Mouse (Mus musculus) gonadal fat pad, adult 2 months (tissue): ENCODE measurements around the gene Myo1g. TPM values are rescaled to one million over a fixed set of nuclear protein-coding genes. Genes with fewer than 3 reads are reported as not detected.

ENCODE experiments used
- DNase-seq: peaks from one replicate; pipeline ENCODE4 v3.0.0-alpha.2; 2012; ENCODE audit warnings: low read depth
- polyA plus RNA-seq: library from polyadenylated mRNA; depleted of rRNA; stranded (reverse); fragments of >200 nt; gene quantifications from 2 replicates; pipeline ENCODE4 v1.2.3, GENCODE M21; 2012

Gene Myo1g
- polyA plus RNA-seq, 1 experiment: 12.1 TPM

DNA sequence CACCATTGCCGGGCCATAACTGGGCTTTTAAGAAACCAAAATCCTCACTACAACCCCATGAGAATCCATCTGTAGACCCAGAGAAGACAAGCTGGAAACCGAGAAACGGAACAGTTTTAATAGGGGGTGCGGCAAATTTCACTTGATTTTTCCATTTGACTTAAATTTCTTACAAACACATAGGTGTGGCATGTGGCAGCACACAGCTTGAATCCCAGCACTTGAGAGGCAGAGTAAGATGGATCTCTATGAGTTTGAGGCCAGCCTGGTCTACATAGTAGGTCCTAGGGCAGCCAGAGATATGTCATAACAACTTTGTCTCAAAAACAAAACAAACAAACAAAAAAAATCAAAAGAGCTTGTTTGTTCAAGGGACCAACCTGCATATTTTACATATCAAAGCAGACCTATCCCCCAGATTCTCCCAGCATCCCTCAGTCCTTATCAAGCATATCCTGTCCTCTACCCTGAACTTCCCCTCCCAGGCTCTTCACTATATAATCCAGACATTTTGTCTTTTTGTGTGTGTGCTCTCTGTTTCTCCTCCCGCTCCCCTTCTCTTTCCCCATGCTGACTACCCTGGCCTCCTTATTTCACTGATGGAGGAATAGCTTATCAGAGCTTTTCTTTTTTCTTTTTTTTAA is 32.6 kb downstream of the Myo1g start:
- DNase-seq: no peak

DNA sequence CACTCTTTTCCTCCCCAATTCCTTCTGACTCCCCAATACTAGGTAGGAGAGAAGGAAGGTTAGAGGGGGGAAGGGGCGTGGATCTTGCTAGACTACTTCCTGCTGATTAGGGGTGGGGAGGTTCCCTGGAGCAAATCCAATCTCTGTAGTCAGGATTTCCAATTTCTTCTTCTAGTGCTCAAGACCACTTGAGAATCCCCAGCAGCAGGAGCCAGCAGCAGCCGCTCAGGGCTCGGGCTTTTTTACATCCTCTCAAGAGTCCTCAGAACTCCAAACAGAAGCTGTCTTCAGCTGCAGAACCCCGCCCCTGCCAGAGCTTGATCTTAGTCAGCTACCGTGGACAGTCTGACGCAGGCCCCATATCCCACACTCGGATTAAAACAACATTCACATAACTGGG is 33.3 kb downstream of the Myo1g start:
- no peak for DNase-seq

DNA sequence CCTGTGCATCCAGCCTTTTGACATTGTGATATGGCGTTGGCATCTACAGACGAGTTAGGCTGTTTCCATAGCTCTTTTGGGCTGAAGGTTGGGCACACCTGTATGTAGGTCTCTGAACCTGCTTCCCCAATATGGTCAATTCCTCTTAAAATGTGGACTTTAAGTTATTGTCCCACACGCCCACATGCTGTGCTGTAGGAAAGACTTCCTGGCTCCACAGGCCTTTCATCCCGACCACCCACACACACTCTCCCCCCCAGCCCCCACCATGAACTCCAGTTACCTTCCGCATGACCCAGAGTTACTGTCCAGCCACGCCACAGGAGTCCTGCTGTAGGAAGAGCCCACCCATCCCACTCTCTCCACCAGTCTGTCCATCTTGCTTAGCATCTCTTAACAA is 33.8 kb downstream of the Myo1g start:
- no peak for DNase-seq

DNA sequence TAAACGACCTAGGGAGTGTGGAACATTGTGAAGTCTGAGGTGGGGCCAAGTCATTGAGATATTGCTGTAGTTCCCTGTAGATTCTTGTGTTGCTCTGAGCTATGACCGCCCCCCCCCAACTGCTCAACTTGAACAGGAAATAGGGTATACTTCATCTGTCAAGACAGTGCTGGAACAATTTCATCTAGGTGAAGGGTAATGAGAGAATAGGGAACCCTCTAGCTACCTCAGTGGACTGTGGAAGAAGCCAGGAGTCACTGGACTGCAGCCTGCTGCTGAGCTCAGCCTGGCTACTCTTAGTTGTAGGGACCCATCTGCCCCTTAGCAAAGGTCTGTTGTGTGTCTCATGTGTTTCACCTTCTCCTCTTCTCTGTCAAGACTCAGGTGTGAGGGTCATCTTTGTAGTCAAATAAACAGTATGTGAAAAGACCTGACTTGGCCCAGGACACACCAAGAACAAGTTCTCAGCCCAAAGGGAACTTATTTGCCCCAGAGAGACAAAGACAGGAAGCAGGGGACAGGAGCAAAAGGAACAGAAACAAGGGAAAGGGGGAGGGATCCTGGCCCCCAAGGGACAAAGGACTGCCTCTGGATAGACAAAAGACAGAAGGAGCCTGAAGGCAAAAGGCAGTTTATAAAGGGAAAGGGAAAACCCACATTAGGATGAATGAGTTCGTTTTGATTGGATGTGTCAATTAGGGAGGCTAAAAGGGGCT is 36.4 kb downstream of the Myo1g start:
- DNase-seq: no peak

DNA sequence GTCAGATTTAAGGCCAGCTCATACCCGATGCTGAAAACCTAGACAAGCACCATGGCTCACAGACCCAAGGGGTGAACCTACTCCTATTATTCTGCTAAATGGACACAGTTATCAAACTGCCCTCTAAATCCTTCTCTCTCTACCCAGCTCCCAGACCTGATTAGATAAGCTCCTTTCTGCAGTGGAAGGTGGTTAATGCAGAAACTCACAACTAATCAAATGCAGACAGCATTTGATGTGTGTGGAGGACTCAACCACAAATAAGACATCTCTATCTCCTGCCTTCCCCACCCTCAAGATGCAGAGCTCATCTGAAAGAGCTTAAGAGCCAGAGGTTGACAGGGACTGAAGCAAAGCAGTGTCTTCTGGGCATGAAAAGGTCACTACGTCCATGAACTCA is 37.7 kb downstream of the Myo1g start:
- DNase-seq: no peak

DNA sequence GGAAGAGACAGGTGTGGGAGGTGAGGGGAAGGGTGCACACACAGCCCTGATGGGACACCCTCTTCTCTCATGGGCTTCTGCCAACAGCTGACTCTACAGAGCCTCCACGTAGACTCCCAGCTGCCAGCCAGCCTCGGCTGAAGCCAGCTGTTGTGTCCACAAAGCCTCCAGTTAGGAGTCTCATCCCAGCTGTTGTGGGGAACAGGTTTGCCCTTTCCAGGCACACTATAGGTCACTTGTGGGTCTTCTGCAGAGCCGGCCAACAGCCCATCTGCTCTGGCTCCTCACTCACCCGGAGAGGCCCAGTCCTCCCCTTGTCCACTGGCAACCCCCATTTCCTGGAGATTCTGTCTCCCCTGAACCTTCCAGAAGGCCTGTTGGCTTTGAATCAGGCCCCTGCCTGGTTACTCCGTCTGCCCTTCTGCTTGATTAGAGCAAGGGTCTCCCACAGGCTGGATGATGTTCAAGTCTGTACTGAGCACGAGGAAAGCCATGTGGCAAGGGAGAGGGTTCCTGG is 39.0 kb downstream of the Myo1g start:
- DNase-seq: no peak

DNA sequence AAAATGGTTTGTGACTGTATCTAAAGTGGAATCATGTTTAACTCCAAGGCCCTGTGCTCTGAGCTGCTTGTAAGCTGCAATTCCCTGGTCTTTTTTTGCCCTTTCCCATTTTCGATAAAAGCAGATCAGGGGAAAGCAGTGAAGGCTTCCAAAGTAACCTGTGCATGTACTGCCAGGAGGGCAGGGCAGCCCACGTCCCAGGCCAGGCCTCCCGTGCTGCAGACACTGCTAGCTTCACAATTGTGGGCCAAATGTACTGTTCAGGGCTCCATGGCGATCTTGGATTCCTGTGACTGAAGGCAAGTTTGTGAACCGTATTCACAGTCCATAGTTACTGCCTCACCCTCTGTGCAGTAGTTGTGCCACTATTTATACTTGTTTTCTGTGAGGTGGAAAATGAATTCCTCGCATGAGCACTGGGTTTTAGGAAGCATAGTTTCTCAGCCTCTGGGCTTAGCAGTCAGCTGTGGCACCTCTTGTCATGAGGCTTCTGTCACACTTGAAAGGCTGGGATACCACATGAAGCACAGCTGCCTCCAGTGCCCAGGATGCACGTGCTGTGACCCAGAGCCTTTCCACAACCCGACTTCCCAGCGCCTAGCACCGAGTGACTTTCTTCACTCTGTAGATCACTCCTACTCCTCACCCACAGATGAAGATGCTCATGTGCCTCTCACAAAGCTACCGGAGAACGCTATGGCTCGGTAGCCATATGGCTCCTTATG is 39.9 kb downstream of the Myo1g start:
- no peak for DNase-seq

DNA sequence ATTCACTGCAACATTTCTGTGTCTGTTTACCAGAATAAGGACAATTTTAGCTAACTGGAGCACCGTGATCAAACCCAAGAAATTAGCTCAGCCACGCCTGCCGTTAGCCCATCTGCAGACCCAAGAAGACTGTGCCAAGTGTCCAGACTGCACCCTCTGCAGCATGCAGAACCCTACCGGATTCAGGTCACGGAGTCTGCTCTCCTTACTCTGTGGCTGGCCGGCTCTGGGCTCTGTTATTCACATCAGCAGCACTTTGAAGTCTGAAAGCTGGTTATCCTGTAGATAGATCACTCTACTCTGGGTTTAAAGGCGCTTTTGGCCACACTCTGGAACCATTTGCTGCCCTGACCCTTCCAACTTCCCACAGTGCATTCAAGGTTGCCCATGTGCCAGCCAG is 40.6 kb downstream of the Myo1g start:
- no peak for DNase-seq

DNA sequence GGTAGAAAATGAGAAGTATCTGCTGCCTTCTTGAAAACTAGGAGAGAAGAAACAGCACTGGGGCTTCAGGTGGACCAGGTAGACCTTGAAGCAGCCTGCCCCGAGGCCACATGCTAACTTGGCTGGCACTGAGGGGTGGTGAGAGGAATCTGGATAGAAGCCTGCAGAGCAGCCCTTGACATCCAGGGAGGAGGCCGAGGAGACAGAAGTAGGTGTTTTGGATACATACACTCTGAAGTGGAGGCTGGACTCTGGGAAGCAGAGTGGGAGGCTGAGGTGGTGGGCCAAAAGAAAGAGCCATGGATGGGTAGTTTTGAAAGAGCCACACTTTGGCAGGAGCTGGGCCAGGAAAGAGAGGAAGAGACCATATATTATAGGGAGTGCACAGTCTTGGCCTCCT is 41.5 kb downstream of the Myo1g start:
- DNase-seq: no peak

DNA sequence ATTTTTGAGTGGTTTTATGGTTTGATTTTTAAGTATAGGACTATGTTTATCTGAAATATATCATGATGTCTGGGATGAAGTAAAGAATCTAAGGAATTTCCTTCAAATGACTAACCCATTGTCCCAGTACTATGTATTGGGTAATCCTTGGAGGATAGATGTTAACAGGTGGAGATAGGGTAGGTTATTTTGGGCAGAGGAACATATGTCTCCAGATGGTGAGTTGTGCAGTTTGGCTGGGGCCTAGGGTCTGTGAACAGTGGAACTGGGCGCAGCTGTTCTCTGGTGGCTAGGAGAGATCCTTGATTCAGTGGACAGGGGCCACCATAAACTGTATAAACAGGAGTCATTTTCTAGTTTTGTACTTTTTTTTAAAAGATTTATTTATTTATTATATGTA is 43.4 kb downstream of the Myo1g start:
- DNase-seq: no peak

DNA sequence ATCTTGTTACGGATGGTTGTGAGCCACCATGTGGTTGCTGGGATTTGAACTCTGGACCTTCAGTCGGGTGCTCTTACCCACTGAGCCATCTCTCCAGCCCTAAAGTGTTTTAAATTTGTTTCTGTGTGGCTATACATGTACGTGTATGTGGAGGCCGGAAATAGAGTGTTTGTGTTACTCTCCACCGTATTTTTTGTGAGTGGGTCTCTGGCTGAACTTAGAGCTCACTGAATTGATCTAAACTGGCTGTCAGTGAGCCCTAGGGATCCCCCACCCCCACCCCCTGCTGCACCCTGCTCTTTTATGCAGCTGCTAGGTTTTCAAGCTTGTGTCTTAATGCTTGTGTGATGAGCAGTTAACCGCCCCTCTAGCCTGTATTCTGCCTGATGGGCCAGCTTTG is 43.9 kb downstream of the Myo1g start:
- no peak for DNase-seq

DNA sequence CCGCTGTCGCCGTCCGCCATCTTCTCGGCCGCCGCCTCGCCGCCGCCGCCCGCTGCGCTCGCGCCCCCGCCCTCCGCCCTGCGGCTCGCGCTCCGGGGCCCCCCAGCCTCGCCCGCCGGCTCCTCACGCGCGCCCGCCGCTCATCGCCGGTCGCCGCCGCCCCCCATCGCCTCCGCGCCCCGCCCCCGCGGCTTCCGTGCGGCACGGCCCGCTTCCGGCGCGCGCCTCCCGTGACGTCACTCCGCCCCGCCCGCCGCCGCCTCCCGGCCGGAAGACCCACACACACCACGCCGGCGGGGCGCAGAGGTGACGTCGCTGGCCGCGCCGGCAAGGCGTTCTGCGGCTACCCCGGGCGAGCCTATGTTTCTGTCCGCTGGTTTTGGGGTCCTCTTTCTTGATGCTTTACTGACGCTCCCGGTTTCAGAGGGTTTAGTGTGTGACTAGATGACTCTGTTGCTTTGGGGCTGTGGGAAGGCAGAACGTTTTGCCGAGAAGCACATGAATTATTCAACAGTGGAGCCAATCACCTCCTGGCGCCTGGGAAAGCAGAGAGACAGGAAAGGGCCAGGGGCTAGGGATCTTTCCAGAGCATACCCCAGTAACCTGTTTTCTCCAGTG is 44.8 kb downstream of the Myo1g start, which contains the start of gene Purb:
Purb (minus strand) TSS at position 51 of the 618 bp plus-strand sequence.
- no peak for DNase-seq

DNA sequence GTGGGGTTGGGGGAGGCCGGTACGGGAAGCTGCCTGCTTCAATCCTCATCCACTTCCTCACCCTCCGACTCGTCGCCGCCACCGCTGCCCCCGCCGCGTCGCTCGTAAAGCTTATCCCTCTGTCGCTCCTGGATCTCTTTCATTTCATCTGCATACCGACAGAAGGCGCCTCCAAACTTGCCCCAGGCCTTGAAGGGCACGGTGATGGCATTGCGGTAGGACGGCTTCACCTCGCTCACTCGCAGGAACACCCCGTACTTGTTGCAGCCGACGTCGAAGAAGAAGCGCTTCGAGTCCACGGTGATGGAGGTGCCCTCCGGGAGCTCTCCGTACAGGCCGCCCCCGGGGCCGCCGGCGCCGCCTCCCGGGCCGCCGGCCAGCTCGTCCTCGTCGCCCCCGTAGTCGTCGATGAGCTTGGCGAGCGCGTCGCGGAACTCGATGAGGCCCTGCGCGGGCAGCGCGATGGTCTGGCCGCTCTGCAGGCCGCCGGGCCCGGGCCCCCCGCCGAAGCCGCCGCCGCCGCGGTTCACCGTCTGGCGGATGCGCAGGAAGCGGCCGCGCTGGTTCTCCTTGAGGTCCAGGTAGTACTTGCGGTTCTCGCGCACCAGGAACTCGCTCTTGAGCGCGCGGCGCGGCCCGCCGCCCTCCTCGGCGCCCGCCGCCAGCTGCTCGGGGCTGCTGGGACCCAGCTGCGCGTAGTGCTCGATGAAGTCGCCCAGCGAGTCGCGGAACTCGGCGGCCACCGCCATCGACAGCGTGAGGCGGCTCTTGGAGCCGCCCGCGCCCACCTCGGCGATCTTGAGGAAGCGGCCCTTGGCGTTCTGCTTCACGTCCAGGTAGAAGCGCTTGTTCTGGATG is 45.7 kb downstream of the Myo1g start:
- no peak for DNase-seq

DNA sequence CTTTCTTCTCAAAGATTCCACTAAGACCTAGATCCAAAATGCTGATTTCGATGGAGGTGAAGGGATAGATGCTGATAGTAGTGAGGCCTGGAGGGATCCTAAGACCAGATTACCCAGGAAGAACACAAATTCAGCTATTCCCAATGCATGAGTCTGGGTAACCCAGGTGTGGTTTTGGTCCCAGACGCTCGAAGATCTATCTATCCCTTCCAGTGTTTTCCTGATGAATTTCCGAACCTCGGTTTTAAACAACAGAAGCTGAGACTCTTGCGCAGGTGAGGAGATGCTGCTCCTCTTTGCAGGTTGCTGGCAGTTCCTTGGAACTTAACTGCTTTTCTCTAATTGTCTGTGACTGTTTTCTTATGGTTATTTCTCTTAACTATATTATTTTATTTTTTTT is 46.4 kb downstream of the Myo1g start:
- no peak for DNase-seq

DNA sequence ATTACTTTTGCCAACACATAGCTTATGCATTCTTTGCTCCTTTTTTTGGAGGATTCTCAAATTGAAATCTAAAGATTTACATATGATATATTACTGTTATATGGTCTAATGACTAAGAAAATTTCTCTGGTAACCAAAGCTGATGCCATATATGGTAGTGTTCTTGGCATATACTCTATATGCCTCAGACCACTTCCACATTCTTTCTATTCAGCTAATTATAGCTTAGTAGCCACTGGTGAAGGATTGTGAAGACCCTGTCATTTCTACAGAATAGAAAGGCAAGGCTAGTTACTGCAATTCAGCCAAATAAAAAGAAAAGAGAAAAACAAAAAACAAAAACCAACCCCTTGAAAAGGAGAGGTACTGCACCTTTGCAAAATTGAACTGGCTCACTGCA is 48.7 kb downstream of the Myo1g start:
- no peak for DNase-seq

DNA sequence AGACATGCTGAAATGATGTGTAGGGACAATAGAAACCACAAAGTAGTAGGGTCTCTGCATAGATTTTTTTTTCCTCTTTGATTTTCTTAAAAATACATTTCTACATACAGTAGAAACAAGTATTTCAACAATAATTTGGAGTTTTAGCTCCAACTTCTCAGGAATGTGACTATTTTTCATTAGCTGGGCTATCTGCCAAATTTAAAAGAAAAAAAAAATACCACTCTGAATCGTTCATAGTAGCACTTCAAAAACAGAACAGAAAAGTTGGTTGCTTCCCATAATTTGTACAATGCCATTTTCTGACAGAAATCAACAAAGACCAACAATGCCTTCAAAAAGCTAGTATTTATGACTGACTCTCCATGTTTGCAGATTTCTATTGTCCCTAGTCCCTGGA is 49.3 kb downstream of the Myo1g start:
- DNase-seq: no peak

DNA sequence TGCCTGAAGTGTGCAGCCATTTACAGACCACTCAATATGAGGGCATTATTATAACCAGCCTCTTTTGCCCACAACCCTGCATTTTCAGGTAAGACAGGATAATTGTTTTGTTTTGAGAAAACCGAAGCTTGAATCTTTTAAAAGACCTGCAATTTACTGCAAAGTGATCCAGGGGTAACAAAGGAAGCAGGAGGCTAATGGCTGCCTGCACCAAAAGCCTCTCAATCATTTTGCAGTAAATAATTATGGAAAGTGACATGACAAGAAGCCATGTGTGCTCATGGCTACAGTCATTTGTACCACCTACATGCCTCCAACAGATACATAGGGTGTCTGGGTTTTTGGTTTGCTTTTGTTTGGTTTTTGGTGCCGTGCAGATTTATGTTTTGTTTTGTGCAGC is 49.7 kb downstream of the Myo1g start:
- no peak for DNase-seq

DNA sequence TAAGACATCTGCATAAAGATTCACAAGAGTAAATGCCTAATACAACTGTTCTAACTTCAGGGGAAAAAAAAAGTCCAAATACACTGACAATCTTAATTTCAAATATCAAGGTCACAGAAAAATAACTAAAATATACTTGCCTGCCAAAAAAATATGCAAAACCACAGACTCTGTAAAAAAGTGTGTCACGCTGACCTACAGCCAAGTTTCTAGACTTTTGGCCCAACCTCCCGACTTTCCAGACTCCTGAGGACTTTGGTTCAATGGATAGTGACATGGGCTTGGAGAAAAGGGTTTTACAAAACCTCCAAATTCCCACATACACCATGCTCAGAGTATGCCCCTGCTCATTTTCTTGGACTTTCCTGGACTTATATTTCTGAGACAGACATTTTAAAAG is 52.2 kb downstream of the Myo1g start:
- no peak for DNase-seq

DNA sequence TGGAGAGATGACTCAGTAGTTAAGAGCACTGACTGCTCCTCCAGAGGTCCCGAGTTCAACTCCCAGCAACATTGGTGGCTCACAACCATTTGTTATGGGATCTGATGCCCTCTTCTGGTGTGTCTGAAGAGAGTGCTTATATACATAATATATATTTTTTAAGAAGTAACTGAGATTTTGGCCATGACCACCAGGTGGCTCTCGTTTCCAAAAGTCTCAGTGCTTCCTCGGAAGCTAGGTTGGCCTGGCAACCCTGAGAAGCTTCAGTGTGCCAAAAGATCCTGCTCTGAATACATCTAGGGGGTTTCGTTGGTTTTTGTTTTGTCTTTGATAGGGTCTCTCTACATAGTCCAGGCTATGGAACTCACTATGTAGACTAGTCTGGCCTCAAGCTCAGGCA is 55.6 kb downstream of the Myo1g start:
- no peak for DNase-seq

DNA sequence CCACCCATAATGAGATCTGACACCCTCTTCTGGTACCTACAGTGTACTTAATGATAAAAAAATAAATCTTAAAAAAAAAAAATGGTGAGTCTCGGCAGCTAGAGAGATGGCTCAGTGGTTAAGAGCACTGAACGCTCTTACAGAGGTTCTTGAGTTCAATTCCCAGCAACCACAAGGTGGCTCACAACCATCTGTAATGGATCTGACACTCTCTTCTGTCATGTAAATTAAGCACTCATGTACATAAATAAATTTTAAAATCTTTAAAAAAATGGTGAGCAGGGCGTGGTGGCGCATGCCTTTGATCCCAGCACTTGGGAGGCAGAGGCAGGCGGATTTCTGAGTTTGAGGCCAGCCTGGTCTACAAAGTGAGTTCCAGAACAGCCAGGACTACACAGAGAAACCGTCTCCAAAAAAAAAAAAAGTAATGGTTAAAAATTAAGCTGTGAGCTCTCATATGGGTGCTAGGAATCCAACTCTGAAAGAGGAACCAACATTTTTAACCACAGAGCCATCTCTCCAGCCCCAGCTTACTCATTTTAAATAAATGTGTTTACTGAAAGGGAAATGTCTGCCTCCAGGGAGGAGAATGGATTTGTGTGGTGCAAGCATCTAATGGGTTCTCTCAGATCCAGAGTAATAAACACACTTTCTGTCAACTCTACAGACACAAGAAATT is 57.5 kb downstream of the Myo1g start:
- DNase-seq: no peak
